Mouse (Mus musculus): Measurements from ENCODE around the gene Nmnat2. TPM values are rescaled to one million over a fixed set of nuclear protein-coding genes. Genes with fewer than 3 reads are reported as not detected.

Gene Nmnat2
- total RNA-seq, 1 experiment from 2014 or later: 0.38 TPM

- ATAC-seq (replicated peaks; ENCODE audit: insufficient number of reproducible peaks, low FRiP score, low TSS enrichment, poor library complexity, severe bottlenecking): no peak
Observed at GRCm38 (mm10) chr1:153129992-153130713, 175.4 kb downstream of the Nmnat2 start.

- no peak for ATAC-seq (replicated peaks; ENCODE audit: insufficient number of reproducible peaks, low FRiP score, low TSS enrichment, poor library complexity, severe bottlenecking)
Observed at GRCm38 (mm10) chr1:153133865-153134781, 179.3 kb downstream of the Nmnat2 start.

- ATAC-seq (replicated peaks; ENCODE audit: insufficient number of reproducible peaks, low FRiP score, low TSS enrichment, poor library complexity, severe bottlenecking): no peak
Observed at GRCm38 (mm10) chr1:153136647-153137046, 181.9 kb downstream of the Nmnat2 start.

- no peak for ATAC-seq (replicated peaks; ENCODE audit: insufficient number of reproducible peaks, low FRiP score, low TSS enrichment, poor library complexity, severe bottlenecking)
Observed at GRCm38 (mm10) chr1:153138486-153138885, 183.7 kb downstream of the Nmnat2 start.

- ATAC-seq (replicated peaks; ENCODE audit: insufficient number of reproducible peaks, low FRiP score, low TSS enrichment, poor library complexity, severe bottlenecking): no peak
Observed at GRCm38 (mm10) chr1:153139635-153140034, 184.8 kb downstream of the Nmnat2 start.

- ATAC-seq (replicated peaks; ENCODE audit: insufficient number of reproducible peaks, low FRiP score, low TSS enrichment, poor library complexity, severe bottlenecking): no peak
Observed at GRCm38 (mm10) chr1:153140265-153140664, 185.5 kb downstream of the Nmnat2 start.

GRCm38 (mm10) chr1:153140747-153141228 is 186.0 kb downstream of the Nmnat2 start:
- ATAC-seq (replicated peaks; ENCODE audit: insufficient number of reproducible peaks, low FRiP score, low TSS enrichment, poor library complexity, severe bottlenecking): no peak

GRCm38 (mm10) chr1:153144021-153144420 is 189.2 kb downstream of the Nmnat2 start:
- ATAC-seq (replicated peaks; ENCODE audit: insufficient number of reproducible peaks, low FRiP score, low TSS enrichment, poor library complexity, severe bottlenecking): no peak

- no peak for ATAC-seq (replicated peaks; ENCODE audit: insufficient number of reproducible peaks, low FRiP score, low TSS enrichment, poor library complexity, severe bottlenecking)
Observed at GRCm38 (mm10) chr1:153145791-153146190, 191.0 kb downstream of the Nmnat2 start.

- no peak for ATAC-seq (replicated peaks; ENCODE audit: insufficient number of reproducible peaks, low FRiP score, low TSS enrichment, poor library complexity, severe bottlenecking)
Observed at GRCm38 (mm10) chr1:153152594-153152993, 197.8 kb downstream of the Nmnat2 start.

- no peak for ATAC-seq (replicated peaks; ENCODE audit: insufficient number of reproducible peaks, low FRiP score, low TSS enrichment, poor library complexity, severe bottlenecking)
Observed at GRCm38 (mm10) chr1:153153619-153154137, 198.9 kb downstream of the Nmnat2 start.

- no peak for ATAC-seq (replicated peaks; ENCODE audit: insufficient number of reproducible peaks, low FRiP score, low TSS enrichment, poor library complexity, severe bottlenecking)
Observed at GRCm38 (mm10) chr1:153155364-153155763, 200.6 kb downstream of the Nmnat2 start.

GRCm38 (mm10) chr1:153157021-153157623 is 202.3 kb downstream of the Nmnat2 start:
- ATAC-seq (replicated peaks; ENCODE audit: insufficient number of reproducible peaks, low FRiP score, low TSS enrichment, poor library complexity, severe bottlenecking): no peak

- no peak for ATAC-seq (replicated peaks; ENCODE audit: insufficient number of reproducible peaks, low FRiP score, low TSS enrichment, poor library complexity, severe bottlenecking)
Observed at GRCm38 (mm10) chr1:153159137-153159536, 204.3 kb downstream of the Nmnat2 start.

GRCm38 (mm10) chr1:153163831-153164230 is 209.0 kb downstream of the Nmnat2 start:
- ATAC-seq (replicated peaks; ENCODE audit: insufficient number of reproducible peaks, low FRiP score, low TSS enrichment, poor library complexity, severe bottlenecking): no peak

- no peak for ATAC-seq (replicated peaks; ENCODE audit: insufficient number of reproducible peaks, low FRiP score, low TSS enrichment, poor library complexity, severe bottlenecking)
Observed at GRCm38 (mm10) chr1:153168293-153168692, 213.5 kb downstream of the Nmnat2 start.

Measured in monocyte, adult 5-6 weeks (primary cell).